Mouse (Mus musculus) urinary bladder, postnatal 4 days (tissue): ENCODE data around the gene Oas1e.
"Not testable (repeated sequence)": the region's sequence is repeated elsewhere in the genome, so short reads cannot be mapped to it uniquely, and the experiment has no call there.

Experiments used
- DNase-seq, 2 experiments: peaks; one replicate each; pipeline ENCODE4 v3.0.0; 2021 to 2022; ENCODE audit warnings: low spot score in 2 of 2

The Oas1e gene

GRCm38 (mm10) chr5:120795480-120796034 lies at the start of gene Oas1e:
Oas1e (minus strand) TSS chr5:120795530.
- not testable (repeated sequence) for DNase-seq

- no peak for DNase-seq
Observed at GRCm38 (mm10) chr5:120844713-120845112, 49.4 kb upstream of the Oas1e start.

GRCm38 (mm10) chr5:120836731-120837585 lies 41.6 kb upstream of the Oas1e start:
- no peak for DNase-seq

GRCm38 (mm10) chr5:120833335-120834280 lies 38.3 kb upstream of the Oas1e start:
- no peak for DNase-seq

GRCm38 (mm10) chr5:120831031-120831430 lies 35.7 kb upstream of the Oas1e start:
- DNase-seq = no peak

GRCm38 (mm10) chr5:120818999-120819398 lies 23.7 kb upstream of the Oas1e start:
- DNase-seq = no peak

- no peak for DNase-seq
Observed at GRCm38 (mm10) chr5:120815949-120816348, 20.6 kb upstream of the Oas1e start.

- DNase-seq = no peak
Observed at GRCm38 (mm10) chr5:120813023-120813422, 17.7 kb upstream of the Oas1e start.

- peak; percentile 77 to 82 for DNase-seq
Observed at GRCm38 (mm10) chr5:120811951-120812819, 16.9 kb upstream of the Oas1e start, which contains the start of gene Oas1c. Oas1c (minus strand) TSS chr5:120812514.

GRCm38 (mm10) chr5:120809171-120809570 lies 13.8 kb upstream of the Oas1e start:
- no peak for DNase-seq

GRCm38 (mm10) chr5:120806458-120806857 lies 11.1 kb upstream of the Oas1e start:
- DNase-seq = no peak

- DNase-seq = no peak
Observed at GRCm38 (mm10) chr5:120803596-120803995, 8.3 kb upstream of the Oas1e start.

- DNase-seq = not testable (repeated sequence)
Observed at GRCm38 (mm10) chr5:120798943-120799342, 3.6 kb upstream of the Oas1e start.

- not testable (repeated sequence) for DNase-seq
Observed at GRCm38 (mm10) chr5:120798147-120798546, 2.8 kb upstream of the Oas1e start.

- no peak for DNase-seq
Observed at GRCm38 (mm10) chr5:120793043-120793442, 2.3 kb downstream of the Oas1e start.

GRCm38 (mm10) chr5:120787042-120787441 lies 8.3 kb downstream of the Oas1e start:
- no peak for DNase-seq

GRCm38 (mm10) chr5:120782446-120782845 lies 12.9 kb downstream of the Oas1e start:
- no peak for DNase-seq

GRCm38 (mm10) chr5:120781646-120782045 lies 13.7 kb downstream of the Oas1e start:
- no peak for DNase-seq

- no peak for DNase-seq
Observed at GRCm38 (mm10) chr5:120779922-120780321, 15.4 kb downstream of the Oas1e start.

GRCm38 (mm10) chr5:120778941-120779340 lies 16.4 kb downstream of the Oas1e start:
- DNase-seq = no peak

- DNase-seq = no peak
Observed at GRCm38 (mm10) chr5:120777478-120777877, 17.9 kb downstream of the Oas1e start, which contains the start of gene Oas3. Oas3 (minus strand) TSS chr5:120777661.
